Mouse (Mus musculus): Measurements from ENCODE around the gene Cryba2.
A peak's percentile ranks its signal among the peaks of the same experiment; 100 is the strongest.

Cryba2 gene

GRCm38 (mm10) chr1:74893134-74893855 is at the start of gene Cryba2:
Cryba2 (minus strand) TSS chr1:74893143.
- peak in 1 of 2 experiments; percentile 56 for DNase-seq (ENCODE audit: low spot score in 2 of 2)

- DNase-seq (ENCODE audit: low spot score in 2 of 2), result no peak
Observed at GRCm38 (mm10) chr1:74941651-74942360, 48.9 kb upstream of the Cryba2 start.

- DNase-seq (ENCODE audit: low spot score in 2 of 2), result no peak
Observed at GRCm38 (mm10) chr1:74939762-74940161, 46.8 kb upstream of the Cryba2 start.

GRCm38 (mm10) chr1:74936221-74936830 is 43.4 kb upstream of the Cryba2 start:
- no peak for DNase-seq (ENCODE audit: low spot score in 2 of 2)

- DNase-seq (ENCODE audit: low spot score in 2 of 2), result no peak
Observed at GRCm38 (mm10) chr1:74935402-74935801, 42.5 kb upstream of the Cryba2 start, which contains the start of gene Cfap65. Cfap65 (minus strand) TSS chr1:74935599.

GRCm38 (mm10) chr1:74927621-74928296 is 34.8 kb upstream of the Cryba2 start:
- no peak for DNase-seq (ENCODE audit: low spot score in 2 of 2)

GRCm38 (mm10) chr1:74926721-74927120 is 33.8 kb upstream of the Cryba2 start:
- DNase-seq (ENCODE audit: low spot score in 2 of 2), result peak in 1 of 2 experiments; percentile 33

- DNase-seq (ENCODE audit: low spot score in 2 of 2), result no peak
Observed at GRCm38 (mm10) chr1:74924464-74924863, 31.5 kb upstream of the Cryba2 start.

GRCm38 (mm10) chr1:74915706-74916105 is 22.8 kb upstream of the Cryba2 start:
- no peak for DNase-seq (ENCODE audit: low spot score in 2 of 2)

- DNase-seq (ENCODE audit: low spot score in 2 of 2), result no peak
Observed at GRCm38 (mm10) chr1:74902191-74902590, 9.2 kb upstream of the Cryba2 start.

GRCm38 (mm10) chr1:74901686-74902085 is 8.7 kb upstream of the Cryba2 start:
- peak in 1 of 2 experiments; percentile 33 for DNase-seq (ENCODE audit: low spot score in 2 of 2)

GRCm38 (mm10) chr1:74900341-74901285 is 7.7 kb upstream of the Cryba2 start:
- DNase-seq (ENCODE audit: low spot score in 2 of 2), result peak; percentile 58 to 74

GRCm38 (mm10) chr1:74898656-74899431 is 5.9 kb upstream of the Cryba2 start:
- no peak for DNase-seq (ENCODE audit: low spot score in 2 of 2)

GRCm38 (mm10) chr1:74897976-74898375 is 5.0 kb upstream of the Cryba2 start:
- DNase-seq (ENCODE audit: low spot score in 2 of 2), result no peak

- peak in 1 of 2 experiments; percentile 24 for DNase-seq (ENCODE audit: low spot score in 2 of 2)
Observed at GRCm38 (mm10) chr1:74894966-74895365, 2.0 kb upstream of the Cryba2 start.

- DNase-seq (ENCODE audit: low spot score in 2 of 2), result no peak
Observed at GRCm38 (mm10) chr1:74892351-74893133, 401 bp downstream of the Cryba2 start.

- no peak for DNase-seq (ENCODE audit: low spot score in 2 of 2)
Observed at GRCm38 (mm10) chr1:74891513-74891912, 1.4 kb downstream of the Cryba2 start.

GRCm38 (mm10) chr1:74885369-74886042 is 7.4 kb downstream of the Cryba2 start, which contains the start of gene Fev:
Fev (minus strand) TSS chr1:74885419.
- DNase-seq (ENCODE audit: low spot score in 2 of 2), result no peak
